Mouse (Mus musculus): ENCODE measurements around the gene Mgat4d. TPM values are rescaled to one million over a fixed set of nuclear protein-coding genes. Genes with fewer than 3 reads are reported as not detected.
"Not testable (repeated sequence)": the region's sequence is repeated elsewhere in the genome, so short reads cannot be mapped to it uniquely, and the experiment has no call there.

The Mgat4d gene
- not detected in 2 replicates for polyA plus RNA-seq (2015; fragmentation: Nextera tagmentation; extraction: Ambion mirVana)

DNA sequence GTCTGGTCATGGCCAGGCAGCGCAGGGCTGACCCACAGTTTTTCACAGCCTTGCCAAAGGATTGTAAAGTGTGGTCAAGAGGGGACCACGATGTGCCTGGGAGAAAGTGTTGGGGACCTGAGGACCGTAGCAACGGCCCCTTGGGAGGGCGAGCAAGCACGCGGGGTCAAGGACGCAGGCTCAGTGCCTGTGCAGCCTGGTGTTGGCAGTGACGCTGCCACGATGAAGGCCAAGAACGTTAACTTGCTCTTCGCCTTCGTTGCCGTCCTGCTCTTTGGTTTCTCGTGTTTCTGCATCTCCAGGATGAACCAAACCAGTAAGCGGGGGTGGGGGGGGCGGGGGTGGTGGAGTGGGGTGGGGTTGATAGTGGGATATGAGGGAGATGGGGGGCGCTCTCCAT, at the start of gene Mgat4d:
TSS of gene Mgat4d (plus strand) at position 209 of the 400 bp plus-strand sequence.
- Histone ChIP-seq H3K27ac (replicated peaks) (no peak within 1 kb of the TSS), H3K4me1 (replicated peaks) (no peaks in the 10 kb centered on the region), H3K27me3 (no peaks in the 10 kb centered on the region), H3K4me3 (no peak within 1 kb of the TSS), H3K4me2 (no peak within 1 kb of the TSS), H3K36me3 (no peaks in the 10 kb centered on the region), H3K9ac (no peak within 1 kb of the TSS), H3K9me3 (no peaks in the 10 kb centered on the region)
- ATAC-seq (ENCODE audit: low FRiP score, low read depth), result no peak
- 77% methylated on average over 18 of the region's 18 CpGs for WGBS

DNA sequence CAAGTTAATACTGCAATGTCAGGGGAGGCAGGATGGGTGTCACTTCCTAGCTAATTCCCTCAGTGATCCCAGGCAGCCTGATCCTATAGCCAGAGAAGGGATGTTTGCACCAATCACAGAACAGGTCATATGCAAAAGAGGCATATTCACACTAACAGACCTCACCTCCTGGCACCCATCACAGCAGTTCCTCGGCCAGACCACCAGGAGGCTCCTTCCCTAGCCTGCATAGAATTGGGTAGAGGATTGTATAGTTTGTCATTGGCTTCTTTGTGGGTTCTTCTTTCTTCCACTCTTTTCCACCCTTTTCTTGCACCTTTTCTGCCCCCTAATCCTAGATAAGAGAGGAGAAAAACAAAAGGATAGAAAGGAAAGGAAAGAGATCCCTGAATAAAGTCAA, 48.1 kb upstream of the Mgat4d start:
- no peaks in the 10 kb centered on the region for H3K27me3 ChIP-seq
- no peak overlapping the region for H3K9ac ChIP-seq
- WGBS, result 85% methylated on average over 1 of the region's 1 CpGs

DNA sequence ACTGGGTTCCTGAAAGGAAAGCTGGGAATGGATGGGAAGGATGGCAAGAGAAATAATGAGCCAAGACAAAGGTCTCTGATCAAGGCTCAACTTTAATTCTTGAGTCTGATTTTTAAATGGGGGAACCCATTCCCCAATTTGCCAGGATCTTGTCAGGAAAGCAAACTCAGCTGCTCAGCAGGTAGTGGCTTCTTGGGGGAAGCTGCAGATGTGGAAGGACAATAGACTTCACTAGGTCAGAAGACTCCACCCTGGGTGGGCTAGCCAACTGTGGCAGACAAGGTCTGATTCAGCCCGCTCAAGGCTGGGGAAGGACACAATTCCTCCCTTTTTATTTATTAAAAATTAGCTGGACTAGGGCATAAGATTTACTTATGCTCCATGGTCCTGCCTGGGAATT, 43.3 kb upstream of the Mgat4d start:
- Histone ChIP-seq H3K4me3 (no peak overlapping the region), H3K9me3 (no peaks in the 10 kb centered on the region), H3K36me3 (no peaks in the 10 kb centered on the region), H3K9ac (no peak overlapping the region), H3K4me2 (no peak overlapping the region), H3K27ac (replicated peaks) (no peak overlapping the region), H3K27me3 (no peaks in the 10 kb centered on the region), H3K4me1 (replicated peaks) (no peaks in the 10 kb centered on the region)
- no peak for ATAC-seq (ENCODE audit: low FRiP score, low read depth)
- 100% methylated on average over 1 of the region's 1 CpGs for WGBS

More for the DNA sequence above, 48.1 kb upstream of the Mgat4d start:
- Histone ChIP-seq H3K4me1 (replicated peaks) (no peaks in the 10 kb centered on the region), H3K9me3 (no peaks in the 10 kb centered on the region), H3K36me3 (no peaks in the 10 kb centered on the region), H3K4me3 (no peak overlapping the region), H3K4me2 (no peak overlapping the region), H3K27ac (replicated peaks) (no peak overlapping the region)
- ATAC-seq (ENCODE audit: low FRiP score, low read depth), result no peak

DNA sequence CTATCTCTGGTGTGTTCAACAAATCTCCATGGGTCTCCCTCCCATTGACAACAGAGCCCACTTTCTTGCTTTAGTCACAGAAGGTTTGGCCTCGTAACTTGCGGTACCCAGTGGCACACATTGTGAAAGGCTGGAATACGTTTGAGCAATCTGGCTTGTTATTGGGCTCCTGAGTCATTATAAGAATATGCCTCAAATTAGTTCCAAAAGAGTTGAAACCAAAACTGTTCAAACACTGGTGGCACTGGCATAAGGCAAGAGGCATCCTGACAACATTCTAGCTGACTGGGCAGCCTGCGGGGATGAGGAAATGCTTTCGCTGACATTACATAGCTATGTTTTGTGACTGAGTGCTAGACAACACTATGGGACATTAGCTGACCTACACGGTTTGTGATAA, 38.4 kb upstream of the Mgat4d start:
- Histone ChIP-seq H3K9me3 (no peaks in the 10 kb centered on the region), H3K27me3 (no peaks in the 10 kb centered on the region), H3K4me3 (no peak overlapping the region), H3K27ac (replicated peaks) (no peak overlapping the region), H3K4me2 (no peak overlapping the region), H3K4me1 (replicated peaks) (no peaks in the 10 kb centered on the region), H3K9ac (no peak overlapping the region), H3K36me3 (peaks cover 8% of the 10 kb centered on the region; the same call in 1 of the 2 replicates)
- WGBS, result 90% methylated on average over 6 of the region's 6 CpGs
- ATAC-seq (ENCODE audit: low FRiP score, low read depth), result no peak

DNA sequence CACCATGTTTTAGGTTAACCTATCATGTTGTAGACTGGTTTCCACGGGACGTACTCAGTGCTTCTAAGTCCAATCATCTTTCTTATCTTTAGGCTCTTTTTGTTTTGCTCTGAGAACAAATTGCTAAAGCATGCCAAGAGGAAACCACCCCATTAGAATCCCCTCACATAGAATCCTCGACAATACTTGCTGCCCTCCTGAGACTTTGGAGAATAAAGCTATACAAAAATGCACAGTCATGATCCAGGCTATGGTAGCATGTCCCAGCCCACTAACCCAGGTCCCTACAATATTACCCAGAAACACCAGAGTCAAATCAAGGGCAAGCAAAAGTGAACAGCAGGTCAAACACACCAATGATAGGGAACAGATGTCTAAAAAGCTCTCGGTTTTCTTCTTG, 33.2 kb upstream of the Mgat4d start:
- H3K4me1 ChIP-seq (replicated peaks); H3K27ac ChIP-seq (replicated peaks); H3K9ac ChIP-seq; H3K4me2 ChIP-seq; H3K9me3 ChIP-seq; ATAC-seq (ENCODE audit: low FRiP score, low read depth); H3K4me3 ChIP-seq; H3K27me3 ChIP-seq: not testable (repeated sequence)
- WGBS, result 87% methylated on average over 4 of the region's 4 CpGs
- peaks cover 40% of the 10 kb centered on the region for H3K36me3 ChIP-seq

DNA sequence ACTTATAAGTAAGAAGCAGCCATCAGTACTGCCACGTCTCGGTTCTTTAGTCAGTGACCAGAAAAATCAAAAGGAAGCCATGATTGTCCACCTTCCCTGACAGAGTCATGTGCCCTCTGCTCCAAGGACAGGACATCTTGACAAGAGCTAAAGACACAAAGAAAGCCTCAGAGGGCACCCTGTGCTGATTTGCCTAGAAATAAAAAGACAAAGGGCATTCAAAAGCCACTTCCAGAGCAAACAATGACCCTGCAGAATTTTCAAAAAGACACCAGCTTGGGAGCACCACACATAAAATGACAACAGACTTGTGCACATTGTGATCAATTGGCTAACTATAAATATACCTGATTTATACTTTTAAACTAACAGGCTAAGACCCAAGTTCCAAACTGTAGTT, 32.6 kb upstream of the Mgat4d start:
- Histone ChIP-seq H3K4me2 (no peak overlapping the region), H3K27ac (replicated peaks) (no peak overlapping the region), H3K27me3 (no peaks in the 10 kb centered on the region), H3K36me3 (peaks cover 45% of the 10 kb centered on the region), H3K9ac (no peak overlapping the region), H3K4me1 (replicated peaks) (no peaks in the 10 kb centered on the region), H3K9me3 (no peaks in the 10 kb centered on the region), H3K4me3 (no peak overlapping the region)
- ATAC-seq (ENCODE audit: low FRiP score, low read depth), result no peak
- 65% methylated on average over 2 of the region's 2 CpGs for WGBS

DNA sequence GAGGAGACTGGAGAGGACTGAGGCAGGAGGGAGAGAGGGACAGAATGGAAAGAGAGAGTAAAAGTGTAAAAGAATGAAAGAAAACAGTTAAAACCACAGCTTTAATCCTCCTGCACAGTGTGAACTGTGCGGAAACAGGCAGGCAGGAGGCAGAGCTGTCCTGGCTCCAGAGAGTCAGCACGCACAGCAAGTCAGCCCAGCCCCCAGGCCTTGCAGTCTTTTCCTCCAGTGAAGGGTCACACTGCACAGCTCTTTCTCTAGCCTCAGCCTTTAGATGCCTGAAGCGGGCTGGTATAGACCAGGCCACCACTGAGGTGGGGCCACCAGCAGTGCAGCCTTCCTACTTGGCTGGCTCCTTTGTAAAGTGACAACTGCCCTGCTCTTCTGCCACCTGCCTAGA, 27.7 kb upstream of the Mgat4d start:
- WGBS, result 56% methylated on average over 3 of the region's 3 CpGs
- no peak for ATAC-seq (ENCODE audit: low FRiP score, low read depth)
- H3K9me3 ChIP-seq, result no peaks in the 10 kb centered on the region
- peaks cover 53% of the 10 kb centered on the region for H3K36me3 ChIP-seq
- no peak overlapping the region for H3K4me2 ChIP-seq
- no peak overlapping the region for H3K4me3 ChIP-seq
- no peaks in the 10 kb centered on the region for H3K27me3 ChIP-seq
- no peak overlapping the region for H3K27ac ChIP-seq (replicated peaks)
- H3K9ac ChIP-seq, result no peak overlapping the region
- no peaks in the 10 kb centered on the region for H3K4me1 ChIP-seq (replicated peaks)

DNA sequence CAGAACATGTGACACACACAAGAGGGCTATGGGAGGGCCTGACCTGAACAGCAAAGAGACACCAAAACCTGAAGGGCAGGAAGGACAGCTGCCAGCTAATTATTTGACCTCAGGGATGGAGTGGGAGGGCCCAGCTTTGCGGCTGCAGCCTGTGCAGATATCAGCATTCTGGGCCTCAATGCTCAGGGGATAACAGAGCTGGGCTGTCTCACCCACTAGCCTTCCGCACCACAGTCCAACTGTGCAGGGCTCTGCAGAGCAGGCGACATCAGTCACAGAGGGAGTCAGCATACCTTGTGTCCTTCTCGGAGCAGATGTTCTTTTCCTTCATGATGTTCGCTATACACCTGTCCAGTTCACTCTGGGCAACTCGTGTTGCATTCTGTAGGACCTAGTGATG, 25.9 kb upstream of the Mgat4d start:
- Histone ChIP-seq H3K36me3 (peaks cover 42% of the 10 kb centered on the region), H3K27ac (replicated peaks) (no peak overlapping the region), H3K4me3 (no peak overlapping the region), H3K9me3 (no peaks in the 10 kb centered on the region), H3K9ac (no peak overlapping the region), H3K27me3 (no peaks in the 10 kb centered on the region), H3K4me1 (replicated peaks) (no peaks in the 10 kb centered on the region), H3K4me2 (no peak overlapping the region)
- WGBS, result 94% methylated on average over 6 of the region's 6 CpGs
- no peak for ATAC-seq (ENCODE audit: low FRiP score, low read depth)

DNA sequence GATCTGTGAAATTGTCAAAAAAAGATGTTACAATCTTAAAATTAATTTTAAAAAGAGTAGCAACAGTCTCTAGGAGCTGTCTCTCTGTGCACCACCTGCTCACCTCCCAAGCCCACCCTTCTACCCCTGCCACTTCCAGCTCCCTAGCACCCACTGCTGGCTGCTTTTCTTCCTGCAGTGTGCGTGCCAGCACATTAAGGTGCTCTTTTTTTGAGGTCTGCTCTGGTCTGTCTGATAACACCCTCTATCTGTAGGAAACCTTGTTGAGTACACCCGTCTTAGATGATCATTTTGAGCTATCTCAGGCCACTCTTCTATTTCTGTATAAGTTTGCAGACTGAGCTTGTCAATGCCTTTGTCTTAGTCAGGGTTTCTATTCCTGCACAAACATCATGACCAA, 25.2 kb upstream of the Mgat4d start:
- Histone ChIP-seq H3K27ac (replicated peaks) (no peak overlapping the region), H3K4me1 (replicated peaks) (no peaks in the 10 kb centered on the region), H3K9ac (no peak overlapping the region), H3K4me2 (no peak overlapping the region), H3K4me3 (no peak overlapping the region), H3K9me3 (no peaks in the 10 kb centered on the region), H3K27me3 (no peaks in the 10 kb centered on the region), H3K36me3 (peaks cover 44% of the 10 kb centered on the region)
- WGBS, result 87% methylated on average over 2 of the region's 2 CpGs
- ATAC-seq (ENCODE audit: low FRiP score, low read depth), result no peak

DNA sequence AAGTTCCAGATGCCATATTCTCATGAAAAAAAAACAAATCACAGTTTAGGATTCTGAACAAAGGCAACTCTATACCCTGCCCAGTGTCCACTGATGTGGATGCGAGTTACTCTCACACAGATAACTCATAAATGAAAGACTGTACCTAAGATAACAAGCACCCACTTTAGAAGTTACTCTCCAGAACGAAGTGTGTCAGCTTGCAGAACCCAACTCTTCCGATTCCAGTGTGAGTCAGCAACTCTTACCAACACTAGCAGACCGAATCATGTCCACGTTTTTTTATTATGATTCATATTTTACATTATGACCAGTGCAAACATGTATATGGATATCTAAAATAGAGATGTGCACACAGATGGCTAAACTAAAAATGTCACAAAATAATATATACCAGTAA, 20.4 kb upstream of the Mgat4d start:
- Histone ChIP-seq H3K9me3 (no peaks in the 10 kb centered on the region), H3K36me3 (peaks cover 16% of the 10 kb centered on the region), H3K4me3 (no peak overlapping the region), H3K27me3 (no peaks in the 10 kb centered on the region), H3K9ac (no peak overlapping the region), H3K4me1 (replicated peaks) (peaks cover 14% of the 10 kb centered on the region), H3K4me2 (no peak overlapping the region), H3K27ac (replicated peaks) (no peak overlapping the region)
- WGBS, result 93% methylated on average over 5 of the region's 5 CpGs
- no peak for ATAC-seq (ENCODE audit: low FRiP score, low read depth)

DNA sequence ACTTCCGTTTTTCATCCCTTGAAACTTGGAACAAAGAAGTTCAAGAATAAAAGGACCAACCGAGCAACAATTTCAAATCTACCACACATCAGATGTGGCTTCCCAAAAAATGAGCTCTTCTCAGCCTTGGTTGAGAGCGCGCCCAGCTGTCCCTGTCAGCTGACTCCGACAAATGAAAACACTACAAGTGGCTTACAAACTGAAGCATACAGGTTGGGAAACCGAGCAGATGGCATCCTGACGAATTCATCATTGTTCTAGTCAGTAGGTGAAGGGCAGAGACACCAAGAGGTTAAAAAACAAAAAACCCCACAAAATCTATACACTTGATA, 16.7 kb upstream of the Mgat4d start:
- Histone ChIP-seq H3K9ac (peak overlapping the region; percentile 76), H3K4me1 (replicated peaks) (peaks cover 15% of the 10 kb centered on the region), H3K9me3 (no peaks in the 10 kb centered on the region), H3K27ac (replicated peaks) (peak overlapping the region; percentile 86), H3K4me2 (peak overlapping the region; percentile 90), H3K27me3 (peaks cover 3% of the 10 kb centered on the region; the same call in 1 of the 2 replicates), H3K36me3 (peaks cover 16% of the 10 kb centered on the region), H3K4me3 (peak overlapping the region; percentile 91)
- 8% methylated on average over 7 of the region's 7 CpGs for WGBS
- 0 out of 2 replicates have a peak, but pooled peaks have one; percentile 2 for ATAC-seq (ENCODE audit: low FRiP score, low read depth)

DNA sequence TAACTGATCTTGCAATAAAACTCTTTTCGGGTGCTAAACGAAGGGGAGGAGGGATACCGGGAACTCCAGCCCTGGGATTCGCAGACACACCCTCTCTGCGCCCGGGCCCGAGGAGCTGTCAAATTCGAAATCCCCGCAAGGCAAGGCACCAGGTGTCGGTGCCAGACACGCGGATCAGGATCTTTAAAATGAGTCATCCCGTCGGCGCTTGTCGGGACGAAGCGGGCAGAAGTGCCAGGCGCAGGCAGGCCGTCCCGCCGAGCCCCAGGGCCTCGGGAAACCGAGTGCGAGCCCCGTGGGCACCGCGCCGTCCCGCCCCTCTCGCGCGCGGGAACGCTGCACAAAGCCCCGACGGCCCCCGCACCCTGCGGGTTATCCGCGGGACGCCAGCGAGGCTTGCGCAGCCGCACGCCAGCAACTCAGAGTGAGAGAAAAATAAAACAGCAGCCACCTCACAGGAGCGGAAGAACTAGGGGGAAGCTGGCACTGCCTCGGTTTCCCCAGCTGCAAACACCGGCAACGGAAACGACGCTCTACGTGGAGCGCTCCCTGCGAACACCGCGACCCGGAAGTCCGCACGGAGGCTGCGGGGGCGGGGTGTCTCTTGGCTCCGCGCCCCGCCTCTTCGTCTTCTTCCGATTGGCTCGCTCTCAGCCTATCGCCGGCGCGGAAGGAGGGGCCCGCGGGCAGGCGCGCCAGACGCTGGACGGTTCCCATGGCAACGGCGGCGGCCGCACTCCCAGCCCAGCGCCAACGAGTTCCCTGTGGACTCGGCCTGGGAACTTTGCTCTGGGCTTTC, 16.2 kb upstream of the Mgat4d start, which contains the start of gene Elmod2:
TSS of gene Elmod2 (minus strand) at position 588 of the 799 bp plus-strand sequence.
- peaks cover 15% of the 10 kb centered on the region for H3K4me1 ChIP-seq (replicated peaks)
- H3K27ac ChIP-seq (replicated peaks), result peak within 1 kb of the TSS; percentile 86
- peaks cover 3% of the 10 kb centered on the region; the same call in 1 of the 2 replicates for H3K27me3 ChIP-seq
- H3K4me3 ChIP-seq, result peak within 1 kb of the TSS; percentile 91
- H3K36me3 ChIP-seq, result peaks cover 15% of the 10 kb centered on the region
- WGBS, result under 1% methylated on average over 74 of the region's 85 CpGs
- ATAC-seq (ENCODE audit: low FRiP score, low read depth), result peak; percentile 100
- H3K9me3 ChIP-seq, result no peaks in the 10 kb centered on the region
- H3K9ac ChIP-seq, result peak within 1 kb of the TSS; percentile 76
- H3K4me2 ChIP-seq, result peak within 1 kb of the TSS; percentile 90

All from hindbrain, embryonic 15.5 days (tissue).